Mouse (Mus musculus): ENCODE measurements at regions not wholly inside any gene's neighbourhood (a gene's known extent, or its start where the extent isn't known, plus 50 kb on each side); places are given as distances from the start of the nearest gene placed in this dataset.

- intact Hi-C loops (cut with DNase I), result no loop called here
- DNase-seq (ENCODE audit: low spot score in 2 of 2), result no peak
These were observed 81.2 kb upstream of the Chordc1 start for GRCm38 (mm10) chr9:18210721-18211120.

DNA sequence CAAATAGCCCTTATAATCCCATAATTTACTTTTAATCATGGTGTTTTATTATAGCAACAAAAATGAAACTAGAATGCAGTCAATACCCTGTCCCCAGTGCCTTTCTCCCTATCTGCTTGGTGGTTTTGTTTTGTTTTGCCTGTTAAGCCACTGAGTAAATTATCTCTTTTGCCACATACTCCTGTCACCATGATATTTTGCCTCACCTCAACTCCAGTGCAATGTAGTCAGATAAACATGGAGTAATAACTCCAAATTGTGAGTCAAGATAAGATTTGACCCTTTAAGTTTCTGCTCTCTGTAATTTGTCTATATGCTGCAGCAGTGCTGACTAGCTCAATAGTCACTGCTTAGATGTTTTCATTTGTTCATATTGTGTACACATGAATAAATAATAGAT lies 65.3 kb upstream of the Chordc1 start:
- no peak for DNase-seq (ENCODE audit: low spot score in 2 of 2)
- intact Hi-C loops (cut with DNase I), result no loop called here

- intact Hi-C loops (cut with DNase I), result no loop called here
- DNase-seq (ENCODE audit: low spot score in 2 of 2), result peak; percentile 3 to 14
These were observed 62.0 kb upstream of the Chordc1 start for GRCm38 (mm10) chr9:18229933-18230332.
